Mouse (Mus musculus) left cerebral cortex, adult 18-20 months (tissue): ENCODE results near the gene Nck1. TPM values are rescaled to one million over a fixed set of nuclear protein-coding genes. Genes with fewer than 3 reads are reported as not detected.

Experiments
- DNase-seq, 2 experiments: peaks; one replicate each; pipeline ENCODE4 v3.0.0; 2021 to 2022; ENCODE audit warnings: low spot score in 2 of 2, mixed read lengths in 1 of 2
- long read RNA-seq, 2 experiments: library from polyadenylated mRNA; stranded (forward); transcript quantifications; one replicate each; pipeline ENCODE4 v2.0.0; 2021
- total RNA-seq, 2 experiments: library from RNA; stranded (reverse); gene quantifications; 2 replicates each; pipeline ENCODE4 v1.2.3; 2021

Gene Nck1
- 10 to 100 TPM; 36.5 to 39.0 TPM for total RNA-seq
- long read RNA-seq, experiment 1, full-length matches to known transcripts = 20 of 25 reads
- long read RNA-seq, experiment 1, partial matches to known transcripts = 1 of 25 reads
- long read RNA-seq, experiment 1, other reads (novel, unspliced or antisense) = 4 of 25 reads
- long read RNA-seq, experiment 2, full-length matches to known transcripts = 17 of 18 reads
- long read RNA-seq, experiment 2, partial matches to known transcripts = 0 of 18 reads
- long read RNA-seq, experiment 2, other reads (novel, unspliced or antisense) = 1 of 18 reads

- DNase-seq = peak; percentile 99 to 100
Observed at GRCm38 (mm10) chr9:100545715-100546593, at the start of gene Nck1. Nck1 (minus strand) TSS chr9:100546134.

GRCm38 (mm10) chr9:100590462-100590861, 44.5 kb upstream of the Nck1 start:
- DNase-seq = no peak

GRCm38 (mm10) chr9:100584031-100584430, 38.1 kb upstream of the Nck1 start:
- DNase-seq = no peak

GRCm38 (mm10) chr9:100582883-100583575, 37.1 kb upstream of the Nck1 start:
- DNase-seq = no peak

- DNase-seq = no peak
Observed at GRCm38 (mm10) chr9:100581543-100582492, 35.9 kb upstream of the Nck1 start.

- DNase-seq = no peak
Observed at GRCm38 (mm10) chr9:100580196-100580740, 34.3 kb upstream of the Nck1 start.

GRCm38 (mm10) chr9:100573942-100574341, 28.0 kb upstream of the Nck1 start:
- no peak for DNase-seq

- no peak for DNase-seq
Observed at GRCm38 (mm10) chr9:100573300-100573699, 27.4 kb upstream of the Nck1 start.

GRCm38 (mm10) chr9:100571511-100571910, 25.6 kb upstream of the Nck1 start:
- DNase-seq = no peak

GRCm38 (mm10) chr9:100570626-100571233, 24.8 kb upstream of the Nck1 start, which contains the start of gene Slc35g2:
Slc35g2 (minus strand) TSS chr9:100571090.
- DNase-seq = peak; percentile 15 to 31

- peak; percentile 45 to 54 for DNase-seq
Observed at GRCm38 (mm10) chr9:100569798-100570625, 24.1 kb upstream of the Nck1 start.

GRCm38 (mm10) chr9:100560251-100560890, 14.4 kb upstream of the Nck1 start:
- peak in 1 of 2 experiments; percentile 40 for DNase-seq

GRCm38 (mm10) chr9:100558991-100559390, 13.1 kb upstream of the Nck1 start:
- no peak for DNase-seq

- DNase-seq = no peak
Observed at GRCm38 (mm10) chr9:100558023-100558573, 12.2 kb upstream of the Nck1 start.

- DNase-seq = no peak
Observed at GRCm38 (mm10) chr9:100555686-100556085, 9.8 kb upstream of the Nck1 start.

GRCm38 (mm10) chr9:100548313-100548712, 2.4 kb upstream of the Nck1 start:
- no peak for DNase-seq

GRCm38 (mm10) chr9:100546594-100546910, 618 bp upstream of the Nck1 start:
- DNase-seq = no peak
